Mouse (Mus musculus): ENCODE measurements at regions not wholly inside any gene's neighbourhood (a gene's known extent, or its start where the extent isn't known, plus 50 kb on each side); places are given as distances from the start of the nearest gene placed in this dataset.
A peak's percentile ranks its signal among the peaks of the same experiment; 100 is the strongest.

GRCm38 (mm10) chr7:115020023-115020422, 276.5 kb downstream of the Insc start:
- H3K27me3 ChIP-seq (replicated peaks), result no peaks in the 10 kb centered on the region
- no peak overlapping the region for H3K4me3 ChIP-seq
- ATAC-seq, result no peak
- no peaks in the 10 kb centered on the region for H3K4me1 ChIP-seq
- H3K9me3 ChIP-seq (replicated peaks), result no peaks in the 10 kb centered on the region
- H3K9ac ChIP-seq, result no peak overlapping the region
- no peaks in the 10 kb centered on the region for H3K36me3 ChIP-seq
- WGBS (ENCODE audit: insufficient replicate concordance), result 17% methylated on average over 3 of the region's 3 CpGs
- H3K27ac ChIP-seq, result no peak overlapping the region
- H3K4me2 ChIP-seq, result no peak overlapping the region

GRCm38 (mm10) chr7:115025803-115026202, 282.3 kb downstream of the Insc start:
- no peaks in the 10 kb centered on the region for H3K9me3 ChIP-seq (replicated peaks)
- H3K4me3 ChIP-seq, result no peak overlapping the region
- no peaks in the 10 kb centered on the region for H3K27me3 ChIP-seq (replicated peaks)
- no peak overlapping the region for H3K4me2 ChIP-seq
- no peak for ATAC-seq
- WGBS (ENCODE audit: insufficient replicate concordance), result 55% methylated on average over 2 of the region's 2 CpGs
- no peaks in the 10 kb centered on the region for H3K36me3 ChIP-seq
- no peak overlapping the region for H3K27ac ChIP-seq
- H3K4me1 ChIP-seq, result no peaks in the 10 kb centered on the region
- no peak overlapping the region for H3K9ac ChIP-seq

DNA sequence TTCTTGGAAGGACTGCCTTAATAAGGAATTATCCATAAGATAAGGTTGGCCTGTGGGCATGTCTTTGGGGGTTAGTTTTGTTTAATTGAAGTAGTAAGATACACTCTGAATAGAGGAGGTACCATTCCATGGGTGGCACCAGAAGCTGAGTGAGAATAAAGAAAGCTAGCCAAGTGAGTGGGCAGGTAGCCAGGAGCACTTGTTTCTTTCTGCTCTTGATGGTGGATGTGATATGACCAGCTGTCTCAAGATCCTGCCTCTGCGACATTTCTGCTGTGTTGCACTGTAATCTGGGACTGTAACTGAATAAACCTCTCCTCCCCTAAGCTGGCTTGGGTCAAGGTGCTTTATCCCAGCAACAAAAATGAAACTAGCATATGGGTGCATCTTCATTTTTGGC, 284.2 kb downstream of the Insc start:
- Histone ChIP-seq H3K36me3 (no peaks in the 10 kb centered on the region), H3K4me2 (no peak overlapping the region), H3K4me3 (no peak overlapping the region), H3K9me3 (replicated peaks) (no peaks in the 10 kb centered on the region), H3K27ac (no peak overlapping the region), H3K27me3 (replicated peaks) (no peaks in the 10 kb centered on the region), H3K4me1 (no peaks in the 10 kb centered on the region), H3K9ac (no peak overlapping the region)
- WGBS (ENCODE audit: insufficient replicate concordance), result 47% methylated on average over 1 of the region's 1 CpGs
- no peak for ATAC-seq

DNA sequence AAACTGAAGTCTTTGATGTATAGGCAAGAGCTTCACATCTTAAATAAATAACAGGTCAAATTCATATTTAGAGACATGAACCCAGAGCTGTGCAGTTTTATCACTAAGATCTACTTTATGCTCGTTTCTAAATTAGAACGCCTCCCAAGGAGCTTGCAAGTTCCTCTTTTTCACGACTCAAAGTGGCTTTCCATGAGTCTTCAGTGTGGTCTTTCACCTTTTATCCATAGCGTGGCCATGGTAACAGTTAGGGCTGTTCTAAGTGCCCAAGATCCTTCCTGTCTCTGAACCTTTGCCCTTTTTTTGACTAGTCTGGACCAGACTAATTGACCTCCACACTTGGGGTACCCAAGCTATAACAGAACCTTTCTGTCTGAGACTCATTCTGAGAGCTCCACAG, 290.5 kb downstream of the Insc start:
- Histone ChIP-seq H3K9me3 (replicated peaks) (no peaks in the 10 kb centered on the region), H3K27ac (no peak overlapping the region)
- 20% methylated on average over 4 of the region's 4 CpGs for WGBS (ENCODE audit: insufficient replicate concordance)

GRCm38 (mm10) chr7:115055527-115055926, 312.0 kb downstream of the Insc start:
- H3K9me3 ChIP-seq (replicated peaks), result no peaks in the 10 kb centered on the region
- no peak for ATAC-seq
- H3K4me1 ChIP-seq, result no peaks in the 10 kb centered on the region
- no peak overlapping the region for H3K9ac ChIP-seq
- H3K27ac ChIP-seq, result no peak overlapping the region
- H3K4me2 ChIP-seq, result no peak overlapping the region
- H3K4me3 ChIP-seq, result no peak overlapping the region
- H3K27me3 ChIP-seq (replicated peaks), result no peaks in the 10 kb centered on the region
- no peaks in the 10 kb centered on the region for H3K36me3 ChIP-seq

More for the DNA sequence above, 290.5 kb downstream of the Insc start:
- no peak for ATAC-seq
- Histone ChIP-seq H3K4me2 (no peak overlapping the region), H3K36me3 (no peaks in the 10 kb centered on the region), H3K9ac (no peak overlapping the region), H3K4me1 (no peaks in the 10 kb centered on the region), H3K4me3 (no peak overlapping the region), H3K27me3 (replicated peaks) (no peaks in the 10 kb centered on the region)

DNA sequence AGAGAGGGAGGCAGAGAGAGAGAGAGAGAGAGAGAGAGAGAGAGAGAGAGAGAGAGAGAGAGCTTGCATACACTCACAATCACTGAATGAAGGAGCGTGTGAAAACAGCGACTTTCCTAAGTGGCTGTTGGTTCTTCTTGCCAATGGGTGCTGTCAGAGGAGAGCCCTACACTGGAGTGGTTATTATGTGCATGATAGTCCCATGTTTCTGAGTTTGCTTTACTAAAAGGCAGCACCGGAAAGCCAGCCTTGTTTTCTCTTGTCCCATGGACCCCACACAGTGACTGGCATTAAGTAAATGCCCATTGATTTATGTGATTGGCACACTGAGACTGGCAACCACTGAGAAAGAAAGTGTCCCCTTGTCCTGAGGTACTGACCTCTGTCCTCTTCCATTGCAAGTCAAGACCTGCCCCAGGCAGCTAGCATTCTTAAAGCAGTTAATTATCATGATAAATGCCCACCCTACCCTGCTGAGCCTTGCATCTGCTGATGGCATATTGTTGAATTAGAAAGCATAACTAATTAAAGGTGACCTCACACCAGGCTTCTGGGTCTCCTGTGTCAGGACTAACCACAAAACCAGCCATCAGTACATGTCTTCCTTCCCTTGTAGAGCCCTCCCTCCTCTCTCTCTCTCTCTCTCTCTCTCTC, 313.6 kb downstream of the Insc start:
- H3K9ac ChIP-seq, result no peak overlapping the region
- WGBS (ENCODE audit: insufficient replicate concordance), result 44% methylated on average over 3 of the region's 3 CpGs
- no peak overlapping the region for H3K4me3 ChIP-seq

GRCm38 (mm10) chr7:115057736-115058135, 314.2 kb downstream of the Insc start:
- WGBS (ENCODE audit: insufficient replicate concordance), result 22% methylated on average over 3 of the region's 3 CpGs
- no peaks in the 10 kb centered on the region for H3K27me3 ChIP-seq (replicated peaks)
- no peak overlapping the region for H3K4me3 ChIP-seq
- H3K9ac ChIP-seq, result no peak overlapping the region
- H3K9me3 ChIP-seq (replicated peaks), result no peaks in the 10 kb centered on the region
- H3K27ac ChIP-seq, result no peak overlapping the region
- H3K4me1 ChIP-seq, result no peaks in the 10 kb centered on the region
- H3K36me3 ChIP-seq, result no peaks in the 10 kb centered on the region
- no peak overlapping the region for H3K4me2 ChIP-seq
- no peak for ATAC-seq

More for the DNA sequence above, 313.6 kb downstream of the Insc start:
- Histone ChIP-seq H3K4me1 (no peaks in the 10 kb centered on the region), H3K27me3 (replicated peaks) (no peaks in the 10 kb centered on the region), H3K36me3 (no peaks in the 10 kb centered on the region), H3K4me2 (no peak overlapping the region), H3K9me3 (replicated peaks) (no peaks in the 10 kb centered on the region), H3K27ac (no peak overlapping the region)
- ATAC-seq, result no peak

GRCm38 (mm10) chr7:115060171-115060570, 316.7 kb downstream of the Insc start:
- ATAC-seq, result no peak
- no peak overlapping the region for H3K4me2 ChIP-seq
- no peak overlapping the region for H3K27ac ChIP-seq
- no peak overlapping the region for H3K4me3 ChIP-seq
- no peaks in the 10 kb centered on the region for H3K4me1 ChIP-seq
- H3K27me3 ChIP-seq (replicated peaks), result no peaks in the 10 kb centered on the region
- H3K9ac ChIP-seq, result no peak overlapping the region
- H3K36me3 ChIP-seq, result no peaks in the 10 kb centered on the region
- no peaks in the 10 kb centered on the region for H3K9me3 ChIP-seq (replicated peaks)
- WGBS (ENCODE audit: insufficient replicate concordance), result 53% methylated on average over 5 of the region's 5 CpGs

- H3K27me3 ChIP-seq (replicated peaks), result no peaks in the 10 kb centered on the region
- no peaks in the 10 kb centered on the region for H3K36me3 ChIP-seq
- H3K4me3 ChIP-seq, result no peak overlapping the region
- H3K4me1 ChIP-seq, result no peaks in the 10 kb centered on the region
- H3K9ac ChIP-seq, result no peak overlapping the region
- H3K9me3 ChIP-seq (replicated peaks), result no peaks in the 10 kb centered on the region
- H3K27ac ChIP-seq, result no peak overlapping the region
- H3K4me2 ChIP-seq, result no peak overlapping the region
- no peak for ATAC-seq
- 16% methylated on average over 3 of the region's 3 CpGs for WGBS (ENCODE audit: insufficient replicate concordance)
These were observed 319.3 kb downstream of the Insc start for GRCm38 (mm10) chr7:115062817-115063216.

DNA sequence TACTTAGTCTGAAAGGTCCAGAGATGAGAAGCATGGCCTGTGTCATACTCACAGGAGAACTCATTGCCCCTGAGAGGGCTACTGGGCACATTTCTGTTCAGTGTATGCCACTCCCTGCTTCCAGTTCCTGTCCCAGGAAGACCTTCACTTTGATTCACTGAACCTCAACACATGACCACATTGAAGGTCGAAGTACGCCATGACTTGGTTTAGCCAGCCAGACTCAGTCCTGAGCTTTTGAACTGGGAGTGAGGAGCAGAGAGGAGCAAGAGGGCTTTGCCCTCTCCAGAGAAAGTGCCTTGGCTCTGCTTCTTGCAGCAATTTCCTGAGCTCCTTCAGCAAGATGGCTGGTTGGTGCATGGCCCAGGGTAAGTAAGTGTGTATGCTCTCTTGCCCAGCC, 324.1 kb downstream of the Insc start:
- no peak for ATAC-seq
- Histone ChIP-seq H3K9me3 (replicated peaks) (no peaks in the 10 kb centered on the region), H3K27ac (no peak overlapping the region), H3K4me3 (no peak overlapping the region), H3K27me3 (replicated peaks) (no peaks in the 10 kb centered on the region), H3K9ac (no peak overlapping the region), H3K36me3 (no peaks in the 10 kb centered on the region), H3K4me1 (no peaks in the 10 kb centered on the region), H3K4me2 (no peak overlapping the region)
- WGBS (ENCODE audit: insufficient replicate concordance), result 68% methylated on average over 2 of the region's 2 CpGs

GRCm38 (mm10) chr7:115073406-115073805, 329.9 kb downstream of the Insc start:
- ATAC-seq, result no peak
- no peaks in the 10 kb centered on the region for H3K27me3 ChIP-seq (replicated peaks)
- WGBS (ENCODE audit: insufficient replicate concordance), result 39% methylated on average over 2 of the region's 2 CpGs

GRCm38 (mm10) chr7:115076781-115077180, 333.3 kb downstream of the Insc start:
- Histone ChIP-seq H3K9me3 (replicated peaks) (no peaks in the 10 kb centered on the region), H3K4me2 (no peak overlapping the region), H3K27ac (no peak overlapping the region), H3K4me3 (no peak overlapping the region), H3K36me3 (no peaks in the 10 kb centered on the region), H3K27me3 (replicated peaks) (no peaks in the 10 kb centered on the region), H3K9ac (no peak overlapping the region), H3K4me1 (no peaks in the 10 kb centered on the region)
- ATAC-seq, result no peak
- 67% methylated on average over 4 of the region's 4 CpGs for WGBS (ENCODE audit: insufficient replicate concordance)

More at GRCm38 (mm10) chr7:115073406-115073805, 329.9 kb downstream of the Insc start:
- H3K4me3 ChIP-seq, result no peak overlapping the region
- H3K36me3 ChIP-seq, result no peaks in the 10 kb centered on the region
- H3K4me2 ChIP-seq, result no peak overlapping the region
- no peak overlapping the region for H3K9ac ChIP-seq
- no peak overlapping the region for H3K27ac ChIP-seq
- no peaks in the 10 kb centered on the region for H3K9me3 ChIP-seq (replicated peaks)
- no peaks in the 10 kb centered on the region for H3K4me1 ChIP-seq

GRCm38 (mm10) chr7:115084711-115085380, 341.4 kb downstream of the Insc start:
- H3K36me3 ChIP-seq, result no peaks in the 10 kb centered on the region
- WGBS (ENCODE audit: insufficient replicate concordance), result 31% methylated on average over 3 of the region's 3 CpGs
- peak; percentile 8; the same call in 1 of the 2 replicates for ATAC-seq
- no peak overlapping the region for H3K4me2 ChIP-seq
- no peak overlapping the region for H3K4me3 ChIP-seq
- no peaks in the 10 kb centered on the region for H3K9me3 ChIP-seq (replicated peaks)
- no peaks in the 10 kb centered on the region for H3K4me1 ChIP-seq
- H3K27ac ChIP-seq, result no peak overlapping the region
- H3K9ac ChIP-seq, result no peak overlapping the region
- H3K27me3 ChIP-seq (replicated peaks), result no peaks in the 10 kb centered on the region
